Mouse (Mus musculus) neural tube, embryonic 10.5 days (tissue): Measurements from ENCODE around the gene Kit.

Experiments
- DNase-seq: peaks from one replicate; pipeline ENCODE4 v3.0.0-alpha.2; 2017; ENCODE audit warnings: low spot score; ENCODE audit errors: extremely low spot score

Gene Kit

DNA sequence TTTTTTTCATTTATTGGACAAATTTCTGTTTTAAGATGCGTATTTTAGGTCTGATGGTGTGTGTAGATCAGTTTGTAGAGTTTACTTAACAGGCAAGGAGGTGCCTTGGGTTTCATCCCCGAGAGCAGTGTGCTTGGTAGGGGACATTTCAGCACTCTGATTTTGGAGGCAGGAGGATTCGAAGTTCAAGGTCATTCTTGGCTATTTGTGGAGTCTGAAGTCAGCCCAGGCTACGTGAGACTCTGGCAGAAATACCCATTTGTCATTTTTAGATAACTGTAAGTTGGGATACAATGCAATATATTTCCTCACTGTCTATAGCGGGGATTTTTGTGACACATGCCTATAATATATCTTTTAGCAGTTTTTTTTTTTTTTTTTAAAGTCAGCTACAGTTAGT, 57.5 kb downstream of the Kit start:
- DNase-seq, result no peak

DNA sequence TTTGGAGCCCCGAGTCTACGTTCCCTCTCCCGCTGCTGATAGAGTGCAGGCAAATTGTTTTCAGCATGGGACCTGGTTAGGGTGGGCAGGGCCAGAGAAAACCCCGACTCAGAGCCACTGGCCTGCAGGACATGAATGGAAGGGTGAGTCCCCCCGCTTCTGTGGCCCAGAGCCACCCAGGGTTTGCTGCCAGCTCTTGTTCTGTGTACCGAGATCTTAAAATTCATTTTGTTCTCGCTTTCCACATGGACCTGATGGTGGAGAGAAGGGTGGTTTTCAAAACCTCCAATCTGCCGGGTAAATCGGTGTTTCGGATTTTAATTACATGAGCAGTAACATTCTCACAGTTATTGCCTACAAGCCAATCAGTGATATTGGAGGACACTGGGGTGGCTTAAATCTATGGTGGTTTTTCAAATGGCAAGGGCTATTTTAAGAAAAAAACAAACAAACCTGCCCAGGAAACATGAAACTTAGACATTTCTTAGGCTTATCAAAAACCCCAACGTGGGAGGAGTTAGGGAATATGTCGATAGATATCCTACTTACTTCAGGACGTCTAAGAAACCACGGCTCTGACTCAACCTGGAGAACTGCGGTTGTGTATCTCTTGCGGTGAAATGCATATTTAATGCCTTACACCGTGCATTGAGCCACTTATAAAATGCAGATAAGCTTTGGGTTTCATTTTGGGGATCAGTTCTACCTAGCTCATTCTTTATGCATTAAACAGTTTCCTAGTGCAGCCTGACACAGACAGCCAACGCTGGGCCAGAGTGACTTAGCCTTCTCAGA, 58.3 kb downstream of the Kit start:
- no peak for DNase-seq

DNA sequence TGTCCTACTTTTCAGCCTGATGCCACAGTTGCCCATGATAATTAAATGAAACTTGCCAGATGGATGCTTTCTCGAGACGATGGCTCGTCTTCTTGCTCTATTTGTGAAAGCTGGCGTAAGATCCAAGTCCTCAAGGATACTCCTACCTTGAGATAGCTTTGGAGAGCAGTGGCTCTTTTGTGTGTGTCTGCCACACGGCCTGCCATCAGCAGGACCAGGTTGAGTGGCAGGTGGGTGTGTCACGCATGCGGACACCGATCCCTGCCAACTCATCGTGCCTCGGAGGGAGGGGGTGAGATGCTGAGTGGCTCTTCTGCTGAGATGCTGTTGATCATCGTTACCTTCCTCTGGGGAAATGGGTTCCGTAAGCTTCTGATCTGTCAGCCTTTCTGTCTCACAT, 60.7 kb downstream of the Kit start:
- no peak for DNase-seq

DNA sequence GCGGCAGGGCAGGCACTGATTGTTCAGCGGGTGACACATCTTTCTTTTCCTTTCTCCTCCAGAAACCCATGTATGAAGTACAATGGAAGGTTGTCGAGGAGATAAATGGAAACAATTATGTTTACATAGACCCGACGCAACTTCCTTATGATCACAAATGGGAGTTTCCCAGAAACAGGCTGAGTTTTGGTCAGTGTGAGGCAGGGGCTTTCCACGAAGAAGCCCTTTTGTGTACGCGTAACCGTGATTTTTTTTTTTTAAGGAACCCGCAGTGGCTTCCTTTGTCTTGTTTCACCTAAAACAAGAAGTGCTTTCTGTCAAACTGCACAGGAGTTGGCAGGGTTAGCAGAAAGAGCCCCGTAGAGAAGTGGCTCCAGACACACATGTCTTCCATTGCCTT, 65.9 kb downstream of the Kit start:
- DNase-seq, result no peak

DNA sequence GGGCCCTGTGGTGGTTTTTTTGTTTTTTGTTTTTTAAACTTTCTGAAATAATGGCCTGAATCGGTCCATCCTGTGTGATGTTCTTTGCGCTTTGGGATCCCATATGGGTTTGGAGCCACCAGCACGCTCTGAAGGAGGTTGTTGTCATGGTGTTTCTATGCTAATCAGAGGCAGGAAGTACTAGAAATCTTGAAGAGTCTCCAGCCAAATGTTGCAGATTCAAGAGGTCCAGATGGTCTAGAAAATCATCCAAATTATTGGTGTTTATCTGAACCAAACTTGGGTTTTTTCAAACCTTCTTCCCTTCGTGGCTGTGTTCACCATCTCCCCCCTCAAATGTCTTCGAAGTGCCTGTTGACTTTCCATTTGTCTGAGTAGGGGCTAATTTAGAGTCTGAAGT, 72.3 kb downstream of the Kit start:
- DNase-seq, result no peak

DNA sequence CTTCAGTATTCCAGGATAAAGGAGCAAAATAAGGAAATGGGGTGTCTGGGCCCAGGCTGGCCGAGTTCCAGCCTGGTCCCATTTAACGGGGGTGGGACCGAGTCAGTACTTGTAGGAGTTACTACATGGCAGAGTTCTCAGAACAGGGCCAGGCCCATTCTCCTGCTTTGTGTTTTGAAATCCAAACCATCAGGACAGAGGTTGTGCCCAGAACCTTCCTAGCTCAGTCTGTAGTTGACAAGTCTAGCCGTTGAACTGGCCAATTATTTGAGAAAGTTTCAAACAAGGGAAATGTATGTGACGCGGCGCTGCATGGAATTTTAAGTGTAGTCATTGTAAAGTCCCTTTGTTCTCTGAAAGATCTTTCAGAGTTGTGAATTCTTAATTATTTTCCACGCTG, 75.8 kb downstream of the Kit start:
- no peak for DNase-seq

DNA sequence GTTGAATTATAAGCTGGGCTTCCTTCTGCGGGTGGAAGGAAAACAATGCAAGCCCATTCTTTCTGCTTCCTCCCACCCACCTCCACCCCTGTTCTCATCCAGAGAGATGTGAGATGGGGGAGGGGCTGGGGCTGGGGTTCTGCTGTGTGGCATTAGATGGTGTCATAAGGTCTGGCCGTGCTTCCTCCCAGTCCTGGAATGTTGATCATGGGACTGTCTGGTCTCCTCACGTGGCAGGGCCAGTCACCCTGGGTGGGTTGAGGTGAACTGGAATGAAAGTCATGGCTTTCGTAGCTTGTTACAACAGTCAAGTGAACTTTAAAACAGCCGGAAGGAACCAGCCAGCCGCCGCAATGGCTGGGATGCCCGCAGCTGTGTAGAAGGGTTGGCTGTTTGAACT, 78.7 kb downstream of the Kit start:
- no peak for DNase-seq

DNA sequence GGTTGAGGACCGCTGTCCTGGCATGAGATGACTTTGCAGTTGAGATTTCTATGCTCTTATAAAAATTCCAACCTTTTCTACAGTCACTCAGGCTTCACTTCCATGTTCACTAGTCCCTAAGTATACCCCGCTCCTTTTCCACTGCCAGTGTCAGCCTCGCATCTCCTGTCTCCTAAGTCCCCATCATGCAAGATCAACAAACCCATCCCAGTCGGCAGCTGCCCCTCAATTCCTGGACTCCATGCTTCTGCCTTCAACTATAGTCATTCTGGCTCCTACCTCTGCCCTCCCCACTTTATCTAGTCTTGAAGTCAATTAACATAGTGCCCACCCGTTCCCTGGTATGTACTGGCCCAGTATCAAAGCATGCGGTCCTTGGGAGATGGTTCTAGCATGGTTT, 83.9 kb downstream of the Kit start:
- no peak for DNase-seq

DNA sequence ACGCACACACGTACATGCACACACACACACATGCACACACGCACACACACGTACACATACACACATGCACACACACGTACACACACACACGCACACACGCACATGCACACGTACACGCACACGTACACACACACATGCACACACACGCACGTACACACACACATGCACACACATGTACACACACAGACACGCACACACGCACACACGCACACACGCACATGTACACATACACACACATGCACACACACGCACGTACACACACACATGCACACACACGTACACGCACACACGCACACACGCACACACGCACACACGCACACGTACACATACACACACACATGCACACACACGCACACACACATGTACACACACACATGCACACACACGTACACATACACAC, 85.6 kb downstream of the Kit start:
- no peak for DNase-seq

DNA sequence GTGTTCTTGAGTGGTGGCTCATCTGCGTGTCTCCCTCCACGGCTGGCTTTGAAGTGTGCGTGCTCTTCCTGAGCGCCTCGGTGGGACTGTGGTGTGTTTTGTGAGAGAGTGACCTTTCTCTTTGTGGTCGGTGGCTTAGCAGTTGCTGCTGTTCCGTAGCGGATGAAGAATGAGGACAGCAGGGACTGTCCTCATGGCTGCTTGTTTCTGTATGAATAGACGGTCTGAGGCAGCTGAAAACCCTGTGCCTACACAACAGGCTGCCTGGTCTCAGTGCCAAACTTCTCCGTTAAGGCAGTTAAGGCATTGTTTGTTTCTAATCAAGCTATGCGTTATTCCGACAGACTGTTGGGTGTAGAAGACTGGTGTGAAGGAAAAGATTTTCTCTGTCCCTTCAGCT, 87.8 kb downstream of the Kit start:
- no peak for DNase-seq

DNA sequence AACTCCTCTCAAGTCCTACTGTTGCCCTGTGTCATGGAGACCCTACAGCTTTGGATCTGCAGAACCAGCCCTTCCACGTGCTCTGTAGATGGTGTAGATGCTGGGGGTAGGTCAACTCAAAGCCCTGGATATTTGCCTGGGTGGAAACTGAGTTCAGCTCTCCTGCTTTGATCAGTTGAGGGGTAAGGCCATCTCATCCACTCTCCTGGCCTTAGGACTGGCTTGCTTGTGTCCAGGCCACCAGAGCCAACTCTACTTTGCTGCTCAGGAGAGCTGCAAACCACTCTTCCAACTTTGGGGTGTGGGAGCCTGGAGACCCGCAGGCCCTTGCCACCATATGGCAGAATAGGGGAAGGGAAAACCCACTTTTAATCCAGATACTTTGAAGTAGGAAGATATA, 89.1 kb downstream of the Kit start:
- no peak for DNase-seq

DNA sequence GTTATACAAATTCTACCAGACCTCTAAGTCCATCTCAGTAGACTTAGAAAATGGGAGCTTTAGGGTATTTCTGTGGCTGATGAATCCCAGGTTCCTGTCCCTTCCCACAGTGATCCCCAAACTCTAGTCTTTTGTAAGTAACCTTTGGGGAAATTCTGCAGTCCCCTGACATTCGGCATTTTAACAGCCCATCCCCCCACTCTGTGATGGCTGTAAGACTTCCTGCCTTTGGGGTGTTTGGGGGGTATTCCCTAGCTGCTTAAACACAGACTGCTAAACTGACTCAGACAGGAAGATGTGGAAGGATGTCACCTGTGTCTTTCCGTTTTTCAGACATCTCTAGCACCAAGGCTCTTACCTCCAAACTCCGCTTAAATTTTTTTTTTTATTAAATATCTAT, 92.4 kb downstream of the Kit start:
- no peak for DNase-seq

DNA sequence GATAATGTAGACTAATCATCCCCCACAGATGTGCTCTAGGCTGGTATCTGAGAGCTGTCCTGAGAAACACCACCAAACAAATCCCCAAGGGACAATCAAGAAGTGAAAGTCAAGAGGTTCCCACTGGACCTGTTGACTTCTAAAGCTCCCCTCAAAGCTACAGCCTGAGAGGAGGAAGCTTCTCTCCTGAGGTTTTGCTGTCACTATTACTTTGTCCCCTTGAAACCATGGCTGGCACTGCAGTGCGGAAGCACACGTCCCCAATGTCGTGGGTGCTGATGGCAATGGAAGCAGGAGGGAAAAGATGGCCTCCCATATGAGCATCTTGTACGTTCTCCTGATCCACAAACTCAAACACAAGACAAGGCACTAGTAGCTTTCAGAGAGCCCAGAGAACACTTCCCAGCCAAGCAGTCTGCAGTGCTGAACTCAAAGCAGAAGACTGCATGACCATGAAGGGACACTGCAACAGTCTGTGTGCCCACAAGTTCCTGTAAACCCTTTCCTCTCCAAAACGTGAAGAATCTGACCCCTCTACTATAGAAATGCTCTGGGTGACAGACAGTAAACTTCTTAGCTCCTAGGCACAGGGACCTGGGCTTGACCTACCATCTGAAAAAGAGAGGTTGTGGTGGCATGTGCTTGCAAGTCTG, 96.5 kb downstream of the Kit start:
- no peak for DNase-seq

DNA sequence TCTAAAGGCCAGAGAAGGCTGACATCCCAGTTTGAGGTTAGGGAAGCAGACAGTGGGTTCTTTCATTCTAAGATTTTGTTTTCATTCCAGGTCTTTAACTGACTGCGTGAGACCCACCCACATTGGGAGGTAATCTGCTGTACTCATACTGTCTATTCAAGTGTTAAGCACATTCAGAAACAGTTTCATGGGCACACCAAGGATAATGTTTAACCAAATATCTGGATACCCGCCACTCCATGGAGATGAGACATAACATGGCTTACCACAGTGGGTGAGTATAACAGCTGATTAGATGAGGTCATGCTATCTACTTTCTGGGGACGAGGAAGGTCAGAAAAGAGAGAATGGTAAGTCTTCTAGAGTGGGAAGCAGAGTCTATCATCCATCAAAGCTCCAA, 101.3 kb downstream of the Kit start:
- no peak for DNase-seq

DNA sequence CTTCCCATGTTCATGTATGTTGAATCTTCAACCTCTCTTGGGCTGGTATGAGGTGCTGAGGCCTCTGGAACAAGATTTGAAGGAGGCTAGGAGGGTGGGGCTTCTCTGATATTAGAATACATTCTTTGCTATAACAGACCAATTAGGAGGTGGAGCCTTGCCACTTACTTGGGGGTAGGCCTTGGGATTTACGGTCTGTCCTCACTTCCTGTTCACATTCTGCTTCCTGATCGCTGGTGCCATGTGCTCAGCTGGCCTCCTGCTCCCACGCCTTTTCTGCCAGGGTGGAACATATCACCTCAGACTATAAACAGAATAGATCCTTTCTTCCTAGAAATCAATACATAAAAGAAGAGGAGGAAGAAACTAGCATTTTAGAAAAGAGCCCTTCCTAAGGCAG, 105.2 kb downstream of the Kit start:
- no peak for DNase-seq

DNA sequence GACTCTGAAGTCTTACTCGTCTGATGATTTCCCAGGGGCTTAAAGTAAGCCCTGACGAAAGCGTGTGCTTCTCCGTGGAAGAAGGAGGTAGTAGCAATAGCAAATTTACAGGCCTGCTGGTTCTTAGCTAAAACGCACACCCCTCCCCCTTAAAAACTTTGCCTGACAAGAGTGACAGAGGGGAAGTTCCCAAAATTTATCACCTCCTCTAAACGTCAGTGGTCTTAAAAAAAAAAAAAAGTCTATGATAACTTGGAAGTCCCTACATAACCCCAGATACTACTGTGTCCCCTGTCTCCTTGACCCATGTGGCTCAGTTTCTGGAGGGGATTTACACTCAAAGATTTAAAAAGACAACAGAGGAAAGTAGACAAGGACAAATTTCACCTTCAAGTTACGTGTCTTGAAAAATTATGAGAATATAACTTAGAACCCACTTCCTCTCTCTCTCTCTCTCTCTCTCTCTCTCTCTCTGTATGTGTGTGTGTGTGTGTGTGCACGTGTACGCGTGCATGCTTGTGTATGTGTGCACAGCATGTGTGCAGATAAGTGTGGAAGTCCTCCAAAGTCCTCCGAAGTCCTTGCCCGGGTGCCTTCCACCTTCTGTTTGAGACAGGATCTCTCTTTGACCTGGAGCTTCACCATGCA, 120.6 kb downstream of the Kit start:
- no peak for DNase-seq

DNA sequence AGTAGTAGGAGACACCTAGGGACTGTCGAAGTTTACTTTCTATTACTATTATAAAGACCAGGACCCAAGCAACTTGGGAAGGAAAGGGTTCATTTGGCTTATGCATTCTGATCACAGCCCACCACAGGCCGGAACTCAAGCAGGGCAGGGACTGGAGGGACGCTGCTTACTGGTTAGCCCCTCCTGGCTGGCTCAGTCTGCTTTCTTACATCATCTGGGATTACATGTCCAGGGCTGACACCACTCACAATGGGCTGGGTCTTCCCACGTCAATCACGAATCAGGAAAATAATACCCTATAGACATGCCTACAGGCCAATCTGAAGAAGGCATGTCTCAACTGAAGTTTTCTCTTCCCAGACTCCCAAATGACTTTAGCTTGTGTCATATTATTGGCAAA, 122.2 kb downstream of the Kit start:
- DNase-seq, result no peak

DNA sequence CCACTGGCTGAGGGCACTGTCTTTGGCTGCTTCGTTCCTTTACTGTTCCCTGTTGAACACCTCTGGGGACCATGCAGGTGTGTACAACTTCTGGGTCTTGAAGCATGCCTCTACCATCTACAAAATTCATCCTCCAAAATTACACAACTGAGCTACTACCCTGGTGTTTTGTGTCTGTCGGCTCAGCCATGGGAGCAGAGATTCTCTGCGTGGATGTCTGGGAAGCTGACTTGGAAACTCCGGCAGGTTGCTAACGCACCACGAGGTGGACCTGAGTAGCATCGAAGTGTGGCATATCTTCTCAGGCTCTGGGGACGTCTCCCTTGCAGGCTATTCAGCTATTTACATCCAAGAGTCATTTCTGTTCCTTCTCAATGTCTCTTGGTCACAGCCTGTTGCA, 123.8 kb downstream of the Kit start:
- DNase-seq, result no peak

DNA sequence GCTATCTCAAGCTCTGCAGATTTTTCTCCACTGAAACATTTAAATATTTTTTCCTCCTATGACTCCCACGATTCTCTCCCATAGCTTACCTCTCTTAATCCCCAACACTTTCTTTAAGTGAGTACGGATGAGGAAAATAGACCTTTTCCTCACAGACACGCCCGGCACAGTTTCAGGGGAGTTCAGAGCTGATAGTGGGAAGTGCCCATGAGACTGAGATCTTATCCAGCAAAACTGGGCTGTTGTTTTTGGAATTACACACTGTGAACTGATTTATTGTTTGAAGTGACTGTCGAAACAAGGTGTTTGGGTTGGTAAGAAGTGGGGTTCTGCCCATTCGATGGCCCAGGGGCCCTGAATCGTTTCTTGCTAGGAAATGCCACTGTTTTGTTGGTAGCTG, 124.4 kb downstream of the Kit start:
- no peak for DNase-seq

DNA sequence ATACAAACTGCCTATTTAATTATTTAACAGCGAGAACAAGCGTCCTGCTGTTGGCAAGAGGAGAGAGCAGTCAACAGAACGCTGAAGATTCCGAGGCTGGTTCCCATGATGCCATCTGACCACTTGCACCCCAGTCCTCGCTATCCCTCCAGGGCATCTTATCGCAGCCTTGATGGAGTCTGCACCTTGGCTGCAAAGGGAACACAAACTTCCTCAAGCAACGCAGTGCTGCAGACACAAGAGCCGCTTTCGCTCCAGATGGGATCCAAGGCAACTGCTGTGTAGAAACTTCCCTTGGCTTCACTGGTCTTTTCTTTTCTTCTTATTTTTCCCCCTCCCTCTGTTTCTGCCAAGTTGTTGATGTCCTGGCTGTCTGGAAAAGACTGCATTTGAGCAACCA, 124.8 kb downstream of the Kit start:
- no peak for DNase-seq

DNA sequence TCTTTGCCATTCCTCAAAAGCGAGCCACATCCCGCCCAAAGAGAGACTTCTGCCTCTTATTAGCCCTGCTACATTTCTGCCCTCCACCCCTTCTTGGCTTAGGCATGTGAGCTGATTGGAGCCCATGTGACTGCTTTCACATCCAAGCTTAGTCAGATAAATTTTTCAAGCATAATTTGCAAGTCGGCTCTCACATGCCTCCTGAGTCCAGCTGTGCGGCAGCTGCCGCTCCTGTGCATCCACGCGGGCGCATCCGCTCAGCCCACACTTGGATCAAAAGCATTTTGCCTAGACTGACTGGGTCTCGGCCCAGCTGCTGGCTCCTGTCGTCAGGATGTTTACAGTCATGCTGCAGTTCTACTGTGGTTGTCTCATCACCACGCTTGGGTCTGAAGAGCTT, 126.9 kb downstream of the Kit start:
- no peak for DNase-seq

DNA sequence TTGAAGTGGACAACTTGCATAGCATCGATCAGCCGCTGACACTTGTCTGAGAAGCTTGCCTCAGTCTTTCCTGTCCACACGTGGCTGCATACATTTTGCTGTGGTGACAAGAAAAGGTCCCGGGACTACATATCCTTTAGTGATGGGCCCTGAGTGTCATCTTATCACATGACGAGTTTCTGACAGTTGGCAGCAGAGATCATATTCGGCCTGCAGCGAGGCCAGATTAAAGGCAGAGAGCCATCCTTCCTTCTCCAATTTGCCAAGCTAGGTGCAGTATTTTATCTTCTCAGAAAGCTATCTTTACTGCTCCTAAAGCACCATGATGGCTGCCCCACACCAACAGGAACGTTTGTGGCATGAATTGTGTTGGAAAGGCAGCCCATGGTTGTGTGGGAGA, 127.4 kb downstream of the Kit start:
- DNase-seq, result no peak
